Mouse (Mus musculus) MEL (cell line): ENCODE data around the gene Prrt3. TPM values are rescaled to one million over a fixed set of nuclear protein-coding genes. Genes with fewer than 3 reads are reported as not detected.

Experiments
- DNase-seq: peaks from one replicate; pipeline ENCODE4 v3.0.0; 2011; ENCODE audit warnings: low read depth, low spot score
- H3K27ac ChIP-seq: 2 replicates; pipeline ENCODE4 v1.5.1; 2012; ENCODE audit warnings: low read depth, mild to moderate bottlenecking, control low read depth, low read length, moderate library complexity; ENCODE audit not compliant: control insufficient read depth
- H3K27me3 ChIP-seq, 2 experiments: fragments of 150-350 bp in 1 of 2; sonication (generic) in 1 of 2; 2 replicates each; pipeline ENCODE4 v1.6.1; 2012; ENCODE audit warnings: low read length in 2 of 2, mild to moderate bottlenecking in 2 of 2, improper control_type of control experiment in 1 of 2, moderate library complexity in 1 of 2; ENCODE audit not compliant: insufficient read depth in 2 of 2, control insufficient read depth in 1 of 2
- H3K36me3 ChIP-seq, 2 experiments: 2 replicates each; pipeline ENCODE4 v1.6.1; 2012 to 2014; ENCODE audit warnings: low read length in 2 of 2, improper control_type of control experiment in 1 of 2, inconsistent platforms in 1 of 2, mild to moderate bottlenecking in 1 of 2; ENCODE audit not compliant: insufficient read depth in 2 of 2, control insufficient read depth in 1 of 2
- H3K4me1 ChIP-seq, 2 experiments: fragments of 150-350 bp in 1 of 2; sonication (generic) in 1 of 2; 2 replicates each; pipeline ENCODE4 v1.6.1; 2012; ENCODE audit warnings: low read length in 2 of 2, improper control_type of control experiment in 1 of 2, mild to moderate bottlenecking in 1 of 2; ENCODE audit not compliant: insufficient read depth in 2 of 2, control insufficient read depth in 1 of 2
- H3K4me3 ChIP-seq, 2 experiments: fragments of 150-350 bp in 1 of 2; sonication (generic) in 1 of 2; 2 replicates each; pipeline ENCODE4 v1.5.1; 2012; ENCODE audit warnings: low read depth in 2 of 2, low read length in 2 of 2, mild to moderate bottlenecking in 2 of 2, moderate library complexity in 2 of 2, control low read depth in 1 of 2, improper control_type of control experiment in 1 of 2; ENCODE audit not compliant: control insufficient read depth in 1 of 2, insufficient read depth in 1 of 2
- H3K79me2 ChIP-seq: 2 replicates; pipeline ENCODE4 v1.6.1; 2012; ENCODE audit warnings: mild to moderate bottlenecking, low read length, moderate library complexity; ENCODE audit not compliant: control insufficient read depth, poor library complexity, insufficient read depth
- H3K9ac ChIP-seq: 2 replicates; pipeline ENCODE4 v1.6.1; 2012; ENCODE audit warnings: low read depth, mild to moderate bottlenecking, control low read depth, low read length, moderate library complexity; ENCODE audit not compliant: control insufficient read depth, poor library complexity, severe bottlenecking
- H3K9me3 ChIP-seq: fragments of 150-350 bp; sonication (generic); replicated peaks from 2 replicates; pipeline ENCODE4 v1.6.1; 2012; ENCODE audit warnings: mild to moderate bottlenecking, low read length, improper control_type of control experiment, moderate library complexity; ENCODE audit not compliant: insufficient read depth
- BHLHE40 ChIP-seq: IDR thresholded peaks from 2 replicates; pipeline ENCODE4 v1.6.1; 2012; ENCODE audit warnings: low read depth, mild to moderate bottlenecking, inconsistent platforms, low read length, improper control_type of control experiment, borderline replicate concordance
- CTCF ChIP-seq, 3 experiments: IDR thresholded peaks in 2 of 3; conservative IDR thresholded peaks in 1 of 3; 2 replicates each; pipeline ENCODE4 v1.5.1; 2011 to 2012; ENCODE audit warnings: low read length in 3 of 3, low read depth in 2 of 3, mild to moderate bottlenecking in 2 of 3, improper control_type of control experiment in 1 of 3, inconsistent platforms in 1 of 3, mixed read lengths in 1 of 3, moderate library complexity in 1 of 3; ENCODE audit not compliant: control insufficient read depth in 1 of 3, insufficient read depth in 1 of 3, poor library complexity in 1 of 3, severe bottlenecking in 1 of 3
- ELF1 ChIP-seq: IDR thresholded peaks from 2 replicates; pipeline ENCODE4 v1.6.1; 2014; ENCODE audit warnings: low read depth, mild to moderate bottlenecking, inconsistent platforms, low read length, improper control_type of control experiment, moderate library complexity
- EP300 ChIP-seq, 2 experiments: IDR thresholded peaks; 2 replicates each; pipeline ENCODE4 v1.6.1; 2011; ENCODE audit warnings: improper control_type of control experiment in 2 of 2, low read length in 2 of 2, low read depth in 1 of 2, mild to moderate bottlenecking in 1 of 2
- ETS1 ChIP-seq: IDR thresholded peaks from 2 replicates; pipeline ENCODE4 v1.6.1; 2012; ENCODE audit warnings: low read depth, mild to moderate bottlenecking, inconsistent platforms, low read length, improper control_type of control experiment, moderate library complexity
- GABPA ChIP-seq: IDR thresholded peaks from 2 replicates; pipeline ENCODE4 v1.6.1; 2012; ENCODE audit warnings: low read depth, mild to moderate bottlenecking, inconsistent platforms, low read length, improper control_type of control experiment, moderate library complexity
- GATA1 ChIP-seq: IDR thresholded peaks from 2 replicates; pipeline ENCODE4 v1.6.1; 2011; ENCODE audit warnings: low read depth, low read length, improper control_type of control experiment
- HCFC1 ChIP-seq: IDR thresholded peaks from 2 replicates; pipeline ENCODE4 v1.6.1; 2012; ENCODE audit warnings: low read depth, mild to moderate bottlenecking, inconsistent platforms, low read length, improper control_type of control experiment, moderate library complexity
- MAX ChIP-seq: IDR thresholded peaks from 2 replicates; pipeline ENCODE4 v1.6.1; 2011; ENCODE audit warnings: low read length, improper control_type of control experiment
- MEF2A ChIP-seq: IDR thresholded peaks from 2 replicates; pipeline ENCODE4 v1.6.1; 2014; ENCODE audit warnings: low read depth, mild to moderate bottlenecking, inconsistent platforms, low read length, improper control_type of control experiment; ENCODE audit not compliant: poor library complexity, insufficient replicate concordance, severe bottlenecking; ENCODE audit errors: extremely low read depth
- MXI1 ChIP-seq: IDR thresholded peaks from 2 replicates; pipeline ENCODE4 v1.6.1; 2011; ENCODE audit warnings: mild to moderate bottlenecking, low read depth, low read length, improper control_type of control experiment
- MYB ChIP-seq: IDR thresholded peaks from 2 replicates; pipeline ENCODE4 v1.6.1; 2011; ENCODE audit warnings: mild to moderate bottlenecking, low read depth, low read length, improper control_type of control experiment
- MYC ChIP-seq: IDR thresholded peaks from 2 replicates; pipeline ENCODE4 v1.6.1; 2011; ENCODE audit warnings: low read depth, mild to moderate bottlenecking, low read length, improper control_type of control experiment, moderate library complexity
- NELFE ChIP-seq: IDR thresholded peaks from 2 replicates; pipeline ENCODE4 v1.6.1; 2011; ENCODE audit warnings: low read depth, low read length, improper control_type of control experiment
- NRF1 ChIP-seq: IDR thresholded peaks from 2 replicates; pipeline ENCODE4 v1.6.1; 2014; ENCODE audit warnings: low read depth, mild to moderate bottlenecking, inconsistent platforms, low read length, improper control_type of control experiment, moderate library complexity; ENCODE audit not compliant: poor library complexity, insufficient read depth, severe bottlenecking
- POLR2AphosphoS2 ChIP-seq: IDR thresholded peaks from 2 replicates; pipeline ENCODE4 v1.6.1; 2011; ENCODE audit warnings: low read length, improper control_type of control experiment
- POLR2AphosphoS5 ChIP-seq: IDR thresholded peaks from 2 replicates; pipeline ENCODE4 v1.6.1; 2012; ENCODE audit warnings: low read depth, borderline replicate concordance, mild to moderate bottlenecking, inconsistent platforms, low read length, moderate library complexity, mixed read lengths
- RAD21 ChIP-seq: IDR thresholded peaks from 2 replicates; pipeline ENCODE4 v1.6.1; 2011; ENCODE audit warnings: mild to moderate bottlenecking, low read depth, low read length, improper control_type of control experiment
- SIN3A ChIP-seq: IDR thresholded peaks from 2 replicates; pipeline ENCODE4 v1.6.1; 2012; ENCODE audit warnings: low read length, improper control_type of control experiment, inconsistent platforms
- TAL1 ChIP-seq: IDR thresholded peaks from 2 replicates; pipeline ENCODE4 v1.6.1; 2012; ENCODE audit warnings: mild to moderate bottlenecking, inconsistent platforms, low read length, moderate library complexity, mixed read lengths
- TBP ChIP-seq: IDR thresholded peaks from 2 replicates; pipeline ENCODE4 v1.8.0; 2011; ENCODE audit warnings: low read depth, low read length, improper control_type of control experiment
- UBTF ChIP-seq: IDR thresholded peaks from 2 replicates; pipeline ENCODE4 v1.6.1; 2012; ENCODE audit warnings: low read depth, mild to moderate bottlenecking, inconsistent platforms, low read length, improper control_type of control experiment, moderate library complexity, borderline replicate concordance; ENCODE audit not compliant: insufficient read depth
- USF1 ChIP-seq: IDR thresholded peaks from 2 replicates; pipeline ENCODE4 v1.6.1; 2014; ENCODE audit warnings: low read depth, mild to moderate bottlenecking, inconsistent platforms, low read length, improper control_type of control experiment, moderate library complexity
- USF2 ChIP-seq, 2 experiments: IDR thresholded peaks; 2 replicates each; pipeline ENCODE4 v1.6.1; 2011 to 2012; ENCODE audit warnings: improper control_type of control experiment in 2 of 2, low read length in 2 of 2, borderline replicate concordance in 1 of 2, inconsistent platforms in 1 of 2, low read depth in 1 of 2, mild to moderate bottlenecking in 1 of 2; ENCODE audit not compliant: insufficient read depth in 1 of 2
- ZKSCAN1 ChIP-seq: IDR thresholded peaks from 2 replicates; pipeline ENCODE4 v1.6.1; 2012; ENCODE audit warnings: low read depth, mild to moderate bottlenecking, inconsistent platforms, low read length, improper control_type of control experiment, moderate library complexity
- ZMIZ1 ChIP-seq: IDR thresholded peaks from 2 replicates; pipeline ENCODE4 v1.6.1; 2012; ENCODE audit warnings: low read depth, mild to moderate bottlenecking, inconsistent platforms, low read length, improper control_type of control experiment, moderate library complexity
- ZNF384 ChIP-seq: IDR thresholded peaks from 2 replicates; pipeline ENCODE4 v1.6.1; 2012; ENCODE audit warnings: low read depth, mild to moderate bottlenecking, inconsistent platforms, low read length, improper control_type of control experiment
- polyA plus RNA-seq, 2 experiments: library from polyadenylated mRNA; stranded (reverse) in 1 of 2; unstranded in 1 of 2; fragments of >175 nt in 1 of 2; fragments of >200 nt in 1 of 2; gene quantifications; 2 replicates each; pipeline versions ENCODE4 v1.2.1 to v1.2.4; 2012; ENCODE audit warnings: low replicate concordance in 2 of 2, low read depth in 1 of 2; ENCODE audit not compliant: insufficient read length in 2 of 2, insufficient read depth in 1 of 2, missing spikeins in 1 of 2
- total RNA-seq: library from RNA; depleted of rRNA; stranded (reverse); fragments of 300-350 nt; gene quantifications from 2 replicates; pipeline ENCODE4 v1.2.3, GENCODE M21; 2012

Prrt3 gene
- total and polyA plus RNA-seq, 3 experiments: 0.08 to 0.10 TPM; not detected in 1

GRCm38 (mm10) chr6:113483729-113484128 lies 18.0 kb downstream of the Prrt3 start:
- DNase-seq: peak; percentile 63
- Histone ChIP-seq H3K79me2 (0 out of 2 replicates have a peak, but pooled peaks cover 2% of the 10 kb centered on the region), H3K4me1 (peaks cover 6 to 21% of the 10 kb centered on the region in 2 experiments), H3K36me3 (peaks cover 0 to 17% of the 10 kb centered on the region in 2 experiments; a peak in 2 of 4 replicates), H3K9me3 (no peaks in the 10 kb centered on the region), H3K27me3 (0 out of 4 replicates have a peak, but pooled peaks cover 0 to 2% of the 10 kb centered on the region in 2 experiments), H3K27ac (peak overlapping the region; percentile 69), H3K4me3 (peak overlapping the region; percentile 73 to 84), H3K9ac (peak overlapping the region; percentile 83)
- TF ChIP-seq SIN3A (no peak), MYC (no peak), ETS1 (0 out of 2 replicates have a peak, but pooled peaks have one; percentile 0), CTCF (IDR thresholded peaks at IDR 0.05 in 2 of 3, conservative IDR thresholded peaks at IDR 0.05 in 1 of 3; ENCODE audit: control insufficient read depth in 1 of 3, insufficient read depth in 1 of 3, low read depth in 2 of 3, low read length in 3 of 3, poor library complexity in 1 of 3, severe bottlenecking in 1 of 3) (no peak; a peak in 1 of 6 replicates), ELF1 (0 out of 2 replicates have a peak, but pooled peaks have one; percentile 4), MAX (no peak), ZKSCAN1 (0 out of 2 replicates have a peak, but pooled peaks have one; percentile 5), MXI1 (0 out of 2 replicates have a peak, but pooled peaks have one; percentile 28), ZNF384 (no peak)

GRCm38 (mm10) chr6:113483100-113483615 lies 18.6 kb downstream of the Prrt3 start, which contains the start of gene Creld1:
Gene Creld1, plus strand, starts transcription at chr6:113483297.
- Histone ChIP-seq H3K27ac (peak within 1 kb of the TSS; percentile 69), H3K79me2 (0 out of 2 replicates have a peak, but pooled peaks cover 2% of the 10 kb centered on the region), H3K9ac (peak within 1 kb of the TSS; percentile 83), H3K36me3 (peaks cover 0 to 17% of the 10 kb centered on the region in 2 experiments; a peak in 2 of 4 replicates), H3K27me3 (peaks cover 2% of the 10 kb centered on the region in 2 experiments; a peak in 1 of 4 replicates), H3K4me1 (peaks cover 6 to 21% of the 10 kb centered on the region in 2 experiments), H3K4me3 (peak within 1 kb of the TSS; percentile 73 to 84), H3K9me3 (no peaks in the 10 kb centered on the region)
- DNase-seq: peak; percentile 99
- TF ChIP-seq MAX (peak; percentile 47; the same call in 1 of the 2 replicates), GABPA (no peak), UBTF (no peak), ZNF384 (peak; percentile 98), MXI1 (no peak), ELF1 (peak; percentile 45; the same call in 1 of the 2 replicates), MEF2A (0 out of 2 replicates have a peak, but pooled peaks have one; percentile 31), HCFC1 (peak; percentile 50; the same call in 1 of the 2 replicates), MYB (no peak), POLR2AphosphoS5 (no peak), NRF1 (peak; percentile 25; the same call in 1 of the 2 replicates), USF1 (peak; percentile 59), ETS1 (peak; percentile 8; the same call in 1 of the 2 replicates), NELFE (peak; percentile 93), POLR2AphosphoS2 (peak; percentile 72; the same call in 1 of the 2 replicates), TAL1 (no peak), RAD21 (no peak), USF2 (IDR thresholded peaks at IDR 0.05; ENCODE audit: borderline replicate concordance in 1 of 2, insufficient read depth in 1 of 2, low read depth in 1 of 2, low read length in 2 of 2) (no peak), ZMIZ1 (peak; percentile 79), MYC (no peak), BHLHE40 (no peak), GATA1 (no peak), SIN3A (peak; percentile 49), TBP (peak; percentile 96), EP300 (IDR thresholded peaks at IDR 0.05; ENCODE audit: low read depth in 1 of 2, low read length in 2 of 2) (no peak)
